ENCODE assay signal across 18 mouse cellular contexts in the genomic region with DNA sequence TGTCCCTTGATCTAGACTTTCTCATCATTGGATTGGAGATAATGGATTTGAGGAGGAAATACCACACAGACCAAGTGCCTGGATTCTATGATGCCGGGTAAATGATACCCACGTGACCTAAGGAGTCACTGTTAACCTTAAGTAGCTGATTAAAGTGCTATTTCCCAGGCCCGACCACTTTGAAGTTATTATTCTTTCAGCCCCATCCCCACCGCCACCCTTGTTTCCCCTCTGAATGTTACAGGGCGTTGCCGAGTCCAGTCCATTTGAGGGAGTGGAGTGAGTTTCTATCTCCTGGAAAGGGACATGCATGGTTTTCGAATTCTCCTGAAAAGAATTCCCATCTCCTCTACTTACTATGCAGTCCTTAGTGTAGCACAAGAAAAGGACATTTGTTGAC.
"Had no signal": no experiment of that assay in that cellular context is flagged by ENCODE, and none has a peak within 500 bp of the region (broad histone marks: within the 10 kb centered on the region; RNA-seq: fewer than 3 reads in every experiment).

No protein-coding gene starts in this region.

- H3K9ac ChIP-seq: liver, embryonic 15.5 days; liver, postnatal 0 days; lung, embryonic 15.5 days; midbrain, embryonic 12.5 days; midbrain, embryonic 15.5 days; neural tube, embryonic 13.5 days; stomach, embryonic 15.5 days had no signal

- DNase-seq: liver, postnatal 0 days; lung, adult 2 months; lung, postnatal 14 days; lung, postnatal 36 days; right cerebral cortex, postnatal 14 days; thymus, adult 2 months; thymus, postnatal 25 days; thymus, postnatal 4 days had no signal

- H3K4me2 ChIP-seq: liver, embryonic 15.5 days; lung, embryonic 15.5 days; midbrain, embryonic 12.5 days; midbrain, embryonic 15.5 days; neural tube, embryonic 13.5 days; stomach, embryonic 15.5 days had no signal

- H3K9me3 ChIP-seq: liver, embryonic 15.5 days; lung, embryonic 15.5 days; midbrain, embryonic 12.5 days; midbrain, embryonic 15.5 days; neural tube, embryonic 13.5 days; stomach, embryonic 15.5 days had no signal

- ATAC-seq: liver, postnatal 0 days; lung, postnatal 0 days; midbrain, embryonic 15.5 days had no signal

- H3K27ac ChIP-seq: liver, embryonic 15.5 days; lung, embryonic 15.5 days; macrophage; midbrain, embryonic 12.5 days; midbrain, embryonic 15.5 days; neural tube, embryonic 13.5 days; stomach, embryonic 15.5 days; stomach, postnatal 0 days had no signal

- H3K27me3 ChIP-seq: liver, embryonic 15.5 days; lung, embryonic 15.5 days; midbrain, embryonic 12.5 days; midbrain, embryonic 15.5 days; neural tube, embryonic 13.5 days; stomach, embryonic 15.5 days had no signal

- H3K4me1 ChIP-seq: liver, embryonic 15.5 days; lung, embryonic 15.5 days; midbrain, embryonic 12.5 days; midbrain, embryonic 15.5 days; neural tube, embryonic 13.5 days; stomach, embryonic 15.5 days had no signal

- H3K4me3 ChIP-seq: liver, embryonic 15.5 days; lung, embryonic 15.5 days; megakaryocyte, embryonic 14.5 days; midbrain, embryonic 12.5 days; midbrain, embryonic 15.5 days; neural tube, embryonic 13.5 days; stomach, embryonic 15.5 days had no signal

- H3K36me3 ChIP-seq: liver, embryonic 15.5 days; lung, embryonic 15.5 days; midbrain, embryonic 12.5 days; midbrain, embryonic 15.5 days; neural tube, embryonic 13.5 days; stomach, embryonic 15.5 days had no signal
